Mouse (Mus musculus) cortical plate, adult 2 months (tissue): Measurements from ENCODE around the gene Mcm2.

Experiments used
- CTCF ChIP-seq: fragments of 200-500 bp; IDR thresholded peaks from 2 replicates; pipeline ENCODE4 v1.5.1; 2011; ENCODE audit warnings: mild to moderate bottlenecking, control low read depth, low read length; ENCODE audit not compliant: insufficient read depth; ENCODE audit errors: extremely low read depth
- POLR2A ChIP-seq: fragments of 200-500 bp; IDR thresholded peaks from 2 replicates; pipeline ENCODE4 v1.6.1; 2011; ENCODE audit warnings: mild to moderate bottlenecking, low read length, control low read depth; ENCODE audit not compliant: insufficient read depth; ENCODE audit errors: extremely low read depth

DNA sequence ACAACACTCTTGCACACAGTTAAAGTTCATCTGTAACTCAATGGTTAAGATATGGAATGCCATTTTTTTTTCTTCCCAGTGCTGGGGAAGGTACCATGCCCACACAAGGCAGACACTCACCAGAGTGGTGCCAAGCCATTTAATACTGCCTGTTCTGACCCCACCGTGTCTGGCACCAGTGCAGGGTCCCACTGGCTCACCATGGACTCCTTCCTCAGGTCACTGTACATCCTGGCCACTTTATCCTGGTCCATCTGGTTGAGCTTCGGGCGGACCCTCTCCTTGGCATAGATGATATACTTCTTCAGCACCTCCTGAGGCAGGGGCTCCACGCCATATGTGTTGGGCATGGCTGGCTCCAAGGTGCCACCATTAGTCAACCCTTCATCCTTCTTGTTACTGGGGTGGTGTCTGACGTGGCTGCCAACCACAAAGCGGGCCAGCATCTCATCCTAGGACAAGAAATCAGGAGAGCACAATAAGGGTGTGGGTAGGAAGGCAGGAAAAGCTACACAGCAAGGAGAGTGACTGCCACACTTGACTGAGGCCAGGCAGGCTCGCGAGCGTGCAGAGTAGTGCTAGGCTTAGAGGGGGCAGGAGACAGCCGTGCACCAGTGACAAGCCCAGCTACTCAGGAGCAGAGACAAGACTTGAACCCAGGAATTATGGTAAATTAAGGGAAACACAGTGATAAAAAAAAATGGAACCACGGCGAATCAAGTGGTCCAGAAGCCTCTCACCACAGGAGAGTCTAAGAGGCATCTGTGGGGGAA, 12.8 kb downstream of the Mcm2 start:
- TF ChIP-seq CTCF = no peak
- TF ChIP-seq POLR2A = no peak
